8 mouse cellular contexts compared by ENCODE assay signal in genomic region chr12:110590804-110591259, GRCm38 (mm10). TPM values are rescaled to one million over a fixed set of nuclear protein-coding genes. Genes with fewer than 3 reads are reported as not detected.
A peak's percentile ranks its signal among the peaks of the same experiment; 100 is the strongest.
DNase-seq lines count a peak whose midpoint lies in the region; ATAC-seq lines count a peak whose summit lies in the region.

No protein-coding gene starts in this region.

- under 1% methylated on average over 15 of the region's 15 CpGs for WGBS in kidney, embryonic 14.5 days
- 2% methylated on average over 15 of the region's 15 CpGs for WGBS in hindbrain, embryonic 14.5 days
- 2% methylated on average over 15 of the region's 15 CpGs for whole genome bisulfite sequencing in midbrain, embryonic 15.5 days

- H3K36me3 ChIP-seq in kidney, embryonic 14.5 days (ENCODE audit: control insufficient read depth, insufficient read depth, low read length) = no peaks in the 10 kb centered on the region
- no peaks in the 10 kb centered on the region for H3K36me3 ChIP-seq in hindbrain, embryonic 14.5 days (replicated peaks; ENCODE audit: control insufficient read depth, insufficient read depth)
- H3K36me3 ChIP-seq in midbrain, embryonic 15.5 days (replicated peaks) = no peaks in the 10 kb centered on the region

- peak overlapping the region; percentile 89 for H3K9ac ChIP-seq in kidney, embryonic 14.5 days (ENCODE audit: low read depth, low read length)
- peak overlapping the region; percentile 70 for H3K9ac ChIP-seq in hindbrain, embryonic 14.5 days
- H3K9ac ChIP-seq in midbrain, embryonic 15.5 days = peak overlapping the region; percentile 85

- peak overlapping the region; percentile 94; the same call in 1 of the 2 replicates for H3K27ac ChIP-seq in kidney, embryonic 14.5 days (ENCODE audit: low read depth, low read length)
- peak overlapping the region; percentile 95 for H3K27ac ChIP-seq in hindbrain, embryonic 14.5 days
- H3K27ac ChIP-seq in midbrain, embryonic 15.5 days = peak overlapping the region; percentile 99

- H3K27me3 ChIP-seq in kidney, embryonic 14.5 days (ENCODE audit: control insufficient read depth, insufficient read depth, low read length) = no peaks in the 10 kb centered on the region
- no peaks in the 10 kb centered on the region for H3K27me3 ChIP-seq in hindbrain, embryonic 14.5 days (ENCODE audit: control insufficient read depth, insufficient read depth, low read length)
- H3K27me3 ChIP-seq in midbrain, embryonic 15.5 days (replicated peaks) = no peaks in the 10 kb centered on the region

- ATAC-seq in kidney, embryonic 14.5 days (ENCODE audit: low FRiP score, low TSS enrichment) = peak; percentile 1; the same call in 1 of the 2 replicates
- peak; percentile 28; the same call in 1 of the 2 replicates for ATAC-seq in hindbrain, embryonic 14.5 days (ENCODE audit: low FRiP score)
- ATAC-seq in midbrain, embryonic 15.5 days (replicated peaks) = peak; percentile 69

- H3K4me1 ChIP-seq in kidney, embryonic 14.5 days (ENCODE audit: control insufficient read depth, insufficient read depth, low read length) = peaks cover 6% of the 10 kb centered on the region; the same call in 1 of the 2 replicates
- peaks cover 14% of the 10 kb centered on the region for H3K4me1 ChIP-seq in hindbrain, embryonic 14.5 days (replicated peaks; ENCODE audit: control insufficient read depth, insufficient read depth, low read length)
- H3K4me1 ChIP-seq in midbrain, embryonic 15.5 days = peaks cover 17% of the 10 kb centered on the region

- peak overlapping the region; percentile 82 for H3K4me3 ChIP-seq in kidney, embryonic 14.5 days (ENCODE audit: low read length)
- H3K4me3 ChIP-seq in hindbrain, embryonic 14.5 days (replicated peaks; ENCODE audit: low read length) = peak overlapping the region; percentile 58
- peak overlapping the region; percentile 90 for H3K4me3 ChIP-seq in midbrain, embryonic 15.5 days

- peak overlapping the region; percentile 89 for H3K4me2 ChIP-seq in kidney, embryonic 14.5 days (replicated peaks; ENCODE audit: low read depth, low read length)
- H3K4me2 ChIP-seq in hindbrain, embryonic 14.5 days (replicated peaks) = peak overlapping the region; percentile 76
- H3K4me2 ChIP-seq in midbrain, embryonic 15.5 days = peak overlapping the region; percentile 95

- no peaks in the 10 kb centered on the region for H3K9me3 ChIP-seq in kidney, embryonic 14.5 days (ENCODE audit: control insufficient read depth, low read length)
- no peaks in the 10 kb centered on the region for H3K9me3 ChIP-seq in hindbrain, embryonic 14.5 days (ENCODE audit: control insufficient read depth, low read length)
- H3K9me3 ChIP-seq in midbrain, embryonic 15.5 days = no peaks in the 10 kb centered on the region

- DNase-seq in kidney, postnatal 25 days = no peak
- DNase-seq in brain, adult 2 months (ENCODE audit: low read depth, low spot score) = peak; percentile 30
- no peak for DNase-seq in hindbrain, embryonic 14.5 days (ENCODE audit: low spot score)
- DNase-seq in B cell, adult 2 months = no peak
- DNase-seq in frontal cortex, postnatal 14 days (ENCODE audit: low spot score in 2 of 2) = no peak
- DNase-seq in frontal cortex, adult 2 months (ENCODE audit: extremely low spot score in 1 of 2, low spot score in 1 of 2) = no peak

RNA-seq across cellular contexts. Expression of gene Dync1h1, which starts 10.4 kb away (rescaled TPM):
- polyA plus RNA-seq in kidney, embryonic 14.5 days (2014; fragmentation: Nextera tagmentation; extraction: Ambion mirVana) = 40.9 and 63.6 TPM in 2 replicates
- polyA plus RNA-seq in hindbrain, embryonic 14.5 days (2014; fragmentation: Nextera tagmentation; extraction: Ambion mirVana) = 114 and 117 TPM in 2 replicates
- polyA plus RNA-seq in midbrain, embryonic 15.5 days (2015; fragmentation: Nextera tagmentation; extraction: Ambion mirVana) = 93.3 and 108 TPM in 2 replicates
- polyA plus RNA-seq in frontal cortex, adult 2 months (2012; rRNA removed) = 336 and 380 TPM in 2 replicates

Comparison
In these comparisons a context has a peak if more than half of its experiments do, and no peak if none do; other contexts are left out.
1. ATAC-seq: peak in every context shown above with its lines; median percentile 69 in midbrain, embryonic 15.5 days; 28 in hindbrain, embryonic 14.5 days; 1 in kidney, embryonic 14.5 days.